Mouse (Mus musculus) naive thymus-derived CD4-positive, alpha-beta T cell, adult 5 months (primary cell): ENCODE data around the gene Zfp60. TPM values are rescaled to one million over a fixed set of nuclear protein-coding genes. Genes with fewer than 3 reads are reported as not detected.

Experiments
- polyA plus RNA-seq: library from polyadenylated mRNA; unstranded; fragments of 100-300 nt; shearing (Covaris generic); gene quantifications from one replicate; pipeline ENCODE4 v1.2.1, GENCODE M21; 2017

Zfp60 gene
- polyA plus RNA-seq: 11.7 TPM

GRCm38 (mm10) chr7:27731281-27731883, at the start of gene Zfp60:
Gene Zfp60 (plus strand): TSS chr7:27731389.

GRCm38 (mm10) chr7:27688815-27689612, 42.2 kb upstream of the Zfp60 start, which contains the start of gene Zfp607b:
Gene Zfp607b (plus strand): TSS chr7:27689340.

Other genes starting within 250 kb of the Zfp60 start
- gene Sertad1, start 244.5 kb upstream of the Zfp60 start, polyA plus RNA-seq: 75.3 TPM
- 0.57 TPM for gene Prx, start 232.1 kb upstream of the Zfp60 start, polyA plus RNA-seq
- not detected for gene Hipk4, start 208.1 kb upstream of the Zfp60 start, polyA plus RNA-seq
- gene Pld3, start 178.2 kb upstream of the Zfp60 start, polyA plus RNA-seq: 255 TPM
- 25.1 TPM for gene 2310022A10Rik, start 178.2 kb upstream of the Zfp60 start, polyA plus RNA-seq
- gene Akt2, start 139.8 kb upstream of the Zfp60 start, polyA plus RNA-seq: 142 TPM
- not detected for gene Ttc9b, start 77.5 kb upstream of the Zfp60 start, polyA plus RNA-seq
- 14.8 TPM for gene Map3k10, start 56.8 kb upstream of the Zfp60 start, polyA plus RNA-seq
- 3.0 TPM for gene Zfp607b, start 42.0 kb upstream of the Zfp60 start, polyA plus RNA-seq
- gene Zfp626, start 75.8 kb downstream of the Zfp60 start, polyA plus RNA-seq: 1.7 TPM
- 5.3 TPM for gene Zfp59, start 107.2 kb downstream of the Zfp60 start, polyA plus RNA-seq
- gene Zfp607a, start 126.1 kb downstream of the Zfp60 start, polyA plus RNA-seq: 9.5 TPM
- 5.0 TPM for gene Zfp974, start 198.1 kb downstream of the Zfp60 start, polyA plus RNA-seq
- 7.3 TPM for gene Zfp780b, start 247.8 kb downstream of the Zfp60 start, polyA plus RNA-seq